Mouse (Mus musculus) bone marrow, adult 2 months (tissue): ENCODE measurements around the gene Ndufb4.

ENCODE experiments used
- CTCF ChIP-seq: fragments of 200-500 bp; IDR thresholded peaks from 2 replicates; pipeline ENCODE4 v1.5.1; 2011; ENCODE audit warnings: low read length, control low read depth; ENCODE audit not compliant: control insufficient read depth, insufficient read depth
- POLR2A ChIP-seq: fragments of 200-500 bp; IDR thresholded peaks from 2 replicates; pipeline ENCODE4 v1.6.1; 2011; ENCODE audit warnings: low read depth, mild to moderate bottlenecking, control low read depth, low read length, borderline replicate concordance; ENCODE audit not compliant: control insufficient read depth

DNA sequence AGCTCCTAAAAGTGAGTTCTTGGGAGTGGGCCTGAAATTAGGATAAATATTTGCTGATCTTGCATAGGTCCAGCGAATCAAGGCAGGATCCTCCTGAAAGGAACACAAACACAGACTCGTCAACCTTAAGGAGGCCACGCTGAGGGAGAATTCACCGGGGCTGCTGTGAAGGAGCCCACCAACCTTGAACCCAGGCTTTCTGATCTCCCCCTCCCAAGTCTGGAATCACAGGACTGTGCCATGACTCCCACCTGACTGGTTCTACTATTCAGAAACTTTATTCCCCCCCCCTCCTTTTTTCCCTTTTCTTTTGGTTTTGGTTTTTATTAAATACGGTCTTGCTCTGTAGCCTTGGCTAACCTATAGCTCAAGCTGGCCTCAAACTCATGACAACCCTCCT lies 5.2 kb downstream of the Ndufb4 start:
- no peak for TF ChIP-seq POLR2A
- TF ChIP-seq CTCF, result no peak
